Mouse (Mus musculus): Measurements from ENCODE around the gene Ctdsp2. TPM values are rescaled to one million over a fixed set of nuclear protein-coding genes. Genes with fewer than 3 reads are reported as not detected.

The Ctdsp2 gene
- polyA plus RNA-seq, 1 experiment from 2014 or later, result 109 TPM

DNA sequence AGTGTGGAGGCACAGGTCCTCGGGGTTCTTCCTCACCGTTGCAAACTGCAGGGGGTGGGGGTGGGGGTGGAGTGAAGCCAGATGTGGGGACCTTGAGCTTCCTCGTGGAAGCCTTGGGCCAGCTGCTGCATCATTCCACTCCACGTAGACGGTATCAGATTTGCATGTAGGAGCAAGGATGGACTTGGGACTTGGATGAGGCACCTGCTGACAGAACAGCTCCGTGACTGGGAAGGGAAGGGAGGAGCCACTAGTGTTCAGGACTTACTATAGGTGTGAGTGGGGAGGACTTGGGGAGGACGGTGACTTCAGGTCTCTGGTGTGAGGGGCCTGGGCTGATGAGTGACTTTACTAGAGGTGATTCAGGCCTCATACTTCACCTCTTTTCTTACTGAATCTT is 5.5 kb upstream of the Ctdsp2 start:
- Histone ChIP-seq H3K4me2 (ENCODE audit: low read depth, low read length) (no peak overlapping the region), H3K4me3 (ENCODE audit: low read depth, low read length) (no peak overlapping the region), H3K27ac (replicated peaks; ENCODE audit: low read depth, low read length) (peak overlapping the region; percentile 77; the same call in 1 of the 2 replicates), H3K9me3 (ENCODE audit: control insufficient read depth, low read length) (no peaks in the 10 kb centered on the region), H3K27me3 (replicated peaks; ENCODE audit: control insufficient read depth, insufficient read depth, low read length) (no peaks in the 10 kb centered on the region), H3K9ac (ENCODE audit: low read depth, low read length) (no peak overlapping the region), H3K4me1 (ENCODE audit: control insufficient read depth, insufficient read depth, low read length) (peaks cover 24% of the 10 kb centered on the region), H3K36me3 (ENCODE audit: control insufficient read depth, insufficient read depth, low read length) (no peaks in the 10 kb centered on the region)
- ATAC-seq (ENCODE audit: low read depth), result no peak
- no peak for DNase-seq (ENCODE audit: low spot score)
- 19% methylated on average over 7 of the region's 7 CpGs for WGBS

DNA sequence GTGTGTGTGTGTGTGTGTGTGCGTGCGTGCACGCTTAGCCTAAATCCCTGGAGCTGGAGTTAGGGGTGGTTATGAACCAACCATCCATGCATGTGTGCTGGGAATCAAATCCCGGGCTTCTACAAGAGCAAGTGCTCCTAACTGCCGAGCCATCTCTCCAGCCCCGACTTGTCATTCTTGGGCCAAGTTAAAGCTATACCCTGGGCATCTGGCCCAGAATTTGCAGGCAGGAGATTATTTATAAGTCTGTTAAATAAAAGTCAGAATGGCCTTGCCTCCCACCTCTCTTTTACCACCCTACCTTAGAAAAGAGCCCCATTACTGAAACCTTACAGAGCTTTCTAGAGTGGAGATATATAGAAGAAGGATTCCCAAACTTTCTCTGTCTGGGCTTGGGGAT is 2.8 kb upstream of the Ctdsp2 start:
- DNase-seq (ENCODE audit: low spot score), result no peak
- Histone ChIP-seq H3K36me3 (ENCODE audit: control insufficient read depth, insufficient read depth, low read length) (no peaks in the 10 kb centered on the region), H3K4me3 (ENCODE audit: low read depth, low read length) (no peak overlapping the region), H3K27ac (replicated peaks; ENCODE audit: low read depth, low read length) (no peak overlapping the region), H3K4me1 (ENCODE audit: control insufficient read depth, insufficient read depth, low read length) (peaks cover 26% of the 10 kb centered on the region), H3K9ac (ENCODE audit: low read depth, low read length) (no peak overlapping the region), H3K27me3 (replicated peaks; ENCODE audit: control insufficient read depth, insufficient read depth, low read length) (no peaks in the 10 kb centered on the region), H3K9me3 (ENCODE audit: control insufficient read depth, low read length) (no peaks in the 10 kb centered on the region), H3K4me2 (ENCODE audit: low read depth, low read length) (no peak overlapping the region)
- no peak for ATAC-seq (ENCODE audit: low read depth)
- 77% methylated on average over 6 of the region's 6 CpGs for WGBS

DNA sequence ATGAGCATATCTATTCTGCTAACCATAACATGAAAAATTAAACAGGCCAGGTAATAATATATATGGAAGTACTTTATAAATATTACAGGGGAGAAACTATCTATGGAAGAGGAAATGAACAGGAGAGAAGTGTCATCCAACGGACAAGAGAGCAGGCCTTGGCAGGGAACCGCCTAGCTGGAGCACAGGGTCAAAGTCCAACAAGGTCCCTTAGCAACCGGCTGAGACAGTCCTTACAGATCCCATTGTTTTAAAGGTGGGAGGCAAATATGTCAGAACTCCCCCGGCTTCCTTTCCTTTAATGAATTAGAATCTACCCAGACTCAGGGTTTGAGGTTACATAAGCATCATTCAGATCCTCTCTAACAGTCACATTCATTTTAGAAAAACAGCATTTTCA is 1.4 kb upstream of the Ctdsp2 start:
- Histone ChIP-seq H3K27ac (replicated peaks; ENCODE audit: low read depth, low read length) (no peak overlapping the region), H3K4me2 (ENCODE audit: low read depth, low read length) (no peak overlapping the region), H3K9me3 (ENCODE audit: control insufficient read depth, low read length) (no peaks in the 10 kb centered on the region), H3K9ac (ENCODE audit: low read depth, low read length) (no peak overlapping the region), H3K4me3 (ENCODE audit: low read depth, low read length) (no peak overlapping the region), H3K36me3 (ENCODE audit: control insufficient read depth, insufficient read depth, low read length) (no peaks in the 10 kb centered on the region), H3K27me3 (replicated peaks; ENCODE audit: control insufficient read depth, insufficient read depth, low read length) (no peaks in the 10 kb centered on the region), H3K4me1 (ENCODE audit: control insufficient read depth, insufficient read depth, low read length) (peaks cover 32% of the 10 kb centered on the region)
- ATAC-seq (ENCODE audit: low read depth), result no peak
- 53% methylated on average over 4 of the region's 4 CpGs for WGBS
- DNase-seq (ENCODE audit: low spot score), result no peak

DNA sequence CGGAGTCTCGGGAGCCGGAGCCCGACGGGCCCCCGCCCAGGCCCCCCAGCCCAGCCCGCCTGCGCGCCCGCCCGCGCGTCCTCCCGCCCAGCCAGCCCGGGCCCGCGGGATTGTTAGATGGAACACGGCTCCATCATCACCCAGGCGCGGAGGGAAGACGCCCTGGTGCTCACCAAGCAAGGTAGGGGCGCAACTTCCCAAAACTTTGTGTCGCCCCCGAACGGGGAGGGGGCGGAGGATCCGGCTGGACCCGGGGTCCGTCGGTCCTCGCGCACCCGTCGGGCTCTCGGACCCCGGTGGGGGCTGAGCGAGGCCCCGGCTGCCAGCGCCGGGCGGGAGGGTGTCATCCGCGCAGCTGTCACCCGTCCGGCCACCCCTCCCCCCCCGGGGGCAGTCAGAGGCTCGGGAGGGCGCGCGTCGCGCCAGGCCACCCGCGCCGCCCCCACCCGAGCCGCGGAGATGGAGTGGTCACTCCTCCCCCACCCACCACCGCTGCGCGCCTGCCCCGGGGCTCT is 661 bp downstream of the Ctdsp2 start:
- peaks cover 42% of the 10 kb centered on the region for H3K4me1 ChIP-seq (ENCODE audit: control insufficient read depth, insufficient read depth, low read length)
- no peaks in the 10 kb centered on the region for H3K9me3 ChIP-seq (ENCODE audit: control insufficient read depth, low read length)
- DNase-seq (ENCODE audit: low spot score) (no peak), ATAC-seq (ENCODE audit: low read depth) (no peak)
- peak overlapping the region; percentile 98 for H3K9ac ChIP-seq (ENCODE audit: low read depth, low read length)
- H3K27ac ChIP-seq (replicated peaks; ENCODE audit: low read depth, low read length), result peak overlapping the region; percentile 99
- H3K4me2 ChIP-seq (ENCODE audit: low read depth, low read length), result peak overlapping the region; percentile 91
- peak overlapping the region; percentile 98 for H3K4me3 ChIP-seq (ENCODE audit: low read depth, low read length)
- no peaks in the 10 kb centered on the region for H3K27me3 ChIP-seq (replicated peaks; ENCODE audit: control insufficient read depth, insufficient read depth, low read length)
- 0% methylated on average over 6 of the region's 62 CpGs for WGBS
- H3K36me3 ChIP-seq (ENCODE audit: control insufficient read depth, insufficient read depth, low read length), result peaks cover 7% of the 10 kb centered on the region; the same call in 1 of the 2 replicates

DNA sequence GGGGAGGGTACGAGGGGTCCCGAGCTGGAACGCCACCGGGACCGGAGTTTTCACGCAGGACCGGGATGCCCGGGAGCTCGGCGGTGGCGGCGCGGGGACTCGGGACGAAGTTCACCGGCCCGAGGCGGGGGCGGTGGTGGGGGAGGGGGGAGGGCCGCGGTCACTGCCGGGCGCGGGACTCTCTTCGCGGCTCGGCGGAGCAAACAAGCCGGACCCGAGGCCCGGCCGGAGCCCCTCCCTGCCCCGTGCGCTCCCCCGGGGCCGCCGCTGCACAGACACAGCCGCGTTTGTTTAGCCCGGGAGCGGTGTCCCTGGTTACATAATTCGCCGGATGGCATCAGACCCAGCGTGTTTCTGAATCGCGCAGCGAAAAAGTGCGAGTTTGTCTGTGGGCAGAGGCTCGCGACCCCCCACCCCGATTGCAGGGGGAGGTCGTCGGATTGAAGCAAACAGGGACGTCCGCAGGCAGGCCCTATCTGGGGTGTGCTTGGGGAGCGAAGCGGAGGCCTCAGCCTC is 1.2 kb downstream of the Ctdsp2 start:
- ATAC-seq (ENCODE audit: low read depth) (no peak), DNase-seq (ENCODE audit: low spot score) (peak; percentile 38)
- H3K9me3 ChIP-seq (ENCODE audit: control insufficient read depth, low read length), result no peaks in the 10 kb centered on the region
- H3K4me1 ChIP-seq (ENCODE audit: control insufficient read depth, insufficient read depth, low read length), result peaks cover 47% of the 10 kb centered on the region
- H3K27ac ChIP-seq (replicated peaks; ENCODE audit: low read depth, low read length), result peak overlapping the region; percentile 99
- WGBS, result under 1% methylated on average over 17 of the region's 57 CpGs
- peak overlapping the region; percentile 91 for H3K4me2 ChIP-seq (ENCODE audit: low read depth, low read length)
- H3K4me3 ChIP-seq (ENCODE audit: low read depth, low read length), result peak overlapping the region; percentile 98
- peaks cover 7% of the 10 kb centered on the region; the same call in 1 of the 2 replicates for H3K36me3 ChIP-seq (ENCODE audit: control insufficient read depth, insufficient read depth, low read length)
- H3K27me3 ChIP-seq (replicated peaks; ENCODE audit: control insufficient read depth, insufficient read depth, low read length), result no peaks in the 10 kb centered on the region
- peak overlapping the region; percentile 98 for H3K9ac ChIP-seq (ENCODE audit: low read depth, low read length)

DNA sequence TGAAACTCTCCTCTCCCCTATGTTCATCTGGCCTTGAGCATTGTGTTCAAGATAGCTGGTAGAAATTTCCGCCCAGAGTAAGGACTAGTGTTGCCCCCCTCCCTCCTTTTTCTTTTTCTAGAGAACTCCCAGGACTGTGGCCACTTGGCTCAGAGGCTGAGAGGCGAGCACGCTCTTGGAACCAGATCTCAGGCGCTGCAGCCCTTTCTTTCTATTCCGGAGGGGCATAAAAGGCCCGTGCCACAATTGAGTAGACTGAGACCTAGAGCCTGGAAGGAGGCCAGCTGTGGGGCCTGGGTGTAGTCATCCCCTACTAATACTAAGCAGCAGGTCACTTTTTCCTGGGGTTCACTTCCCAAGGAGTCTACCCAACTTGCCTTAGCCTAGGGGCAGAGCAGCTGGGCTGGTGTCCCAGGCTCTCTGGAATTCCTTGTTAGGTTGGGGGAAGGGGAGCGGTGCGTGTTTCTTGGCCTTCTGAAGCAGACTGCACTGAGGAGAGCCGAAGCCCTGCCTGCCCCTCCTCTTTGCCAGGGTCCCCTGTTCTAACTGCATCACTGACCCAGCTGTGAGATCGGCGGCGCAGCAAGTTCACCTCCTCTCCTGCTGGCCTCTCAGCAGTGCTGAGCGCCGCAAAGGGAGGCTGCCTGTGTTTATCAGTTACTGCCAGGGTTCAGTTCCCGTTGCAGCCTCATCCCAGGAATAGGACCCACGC is 1.9 kb downstream of the Ctdsp2 start:
- ATAC-seq (ENCODE audit: low read depth) (no peak; the same call in 1 of the 2 replicates), DNase-seq (ENCODE audit: low spot score) (peak; percentile 80)
- WGBS, result 1% methylated on average over 16 of the region's 16 CpGs

DNA sequence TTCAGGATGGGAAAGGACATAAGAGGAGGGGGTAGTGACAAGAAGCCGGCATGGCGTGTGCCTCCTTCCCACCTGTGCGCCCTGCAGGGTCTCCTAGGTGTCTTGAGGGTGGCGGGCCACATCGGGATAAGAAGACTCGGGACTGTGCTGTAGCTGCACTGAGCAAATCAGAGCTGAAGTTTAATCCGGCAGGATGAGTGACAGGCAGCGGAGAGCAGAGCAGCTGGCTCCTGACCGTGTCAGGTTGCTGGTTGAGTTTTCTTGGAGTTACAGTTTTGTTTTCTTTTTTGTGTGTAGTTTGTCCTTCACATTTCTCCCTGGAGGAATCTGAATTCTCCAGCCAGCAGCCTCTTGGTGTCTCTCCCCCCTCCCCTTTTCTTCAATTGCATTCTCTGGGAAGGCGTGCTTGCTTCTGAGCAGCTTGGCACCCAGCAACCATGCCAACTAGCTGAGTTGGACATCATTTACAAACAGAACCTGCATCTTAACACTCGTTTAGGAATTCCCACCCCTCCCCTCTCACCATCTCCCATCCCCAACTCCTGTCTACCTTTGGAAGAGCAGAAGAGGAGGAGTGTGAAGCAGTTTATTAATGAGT is 2.5 kb downstream of the Ctdsp2 start:
- DNase-seq (ENCODE audit: low spot score), result peak; percentile 63
- 6% methylated on average over 11 of the region's 11 CpGs for WGBS
- peaks cover 7% of the 10 kb centered on the region; the same call in 1 of the 2 replicates for H3K36me3 ChIP-seq (ENCODE audit: control insufficient read depth, insufficient read depth, low read length)
- H3K4me3 ChIP-seq (ENCODE audit: low read depth, low read length), result peak overlapping the region; percentile 98
- H3K27me3 ChIP-seq (replicated peaks; ENCODE audit: control insufficient read depth, insufficient read depth, low read length), result no peaks in the 10 kb centered on the region
- peaks cover 60% of the 10 kb centered on the region for H3K4me1 ChIP-seq (ENCODE audit: control insufficient read depth, insufficient read depth, low read length)
- peak overlapping the region; percentile 98 for H3K9ac ChIP-seq (ENCODE audit: low read depth, low read length)
- H3K4me2 ChIP-seq (ENCODE audit: low read depth, low read length), result peak overlapping the region; percentile 91
- ATAC-seq (ENCODE audit: low read depth), result no peak
- no peaks in the 10 kb centered on the region for H3K9me3 ChIP-seq (ENCODE audit: control insufficient read depth, low read length)
- H3K27ac ChIP-seq (replicated peaks; ENCODE audit: low read depth, low read length), result peak overlapping the region; percentile 99

More for the DNA sequence above, 1.9 kb downstream of the Ctdsp2 start:
- Histone ChIP-seq H3K9me3 (ENCODE audit: control insufficient read depth, low read length) (no peaks in the 10 kb centered on the region), H3K9ac (ENCODE audit: low read depth, low read length) (peak overlapping the region; percentile 98), H3K36me3 (ENCODE audit: control insufficient read depth, insufficient read depth, low read length) (peaks cover 7% of the 10 kb centered on the region; the same call in 1 of the 2 replicates), H3K4me3 (ENCODE audit: low read depth, low read length) (peak overlapping the region; percentile 98), H3K4me1 (ENCODE audit: control insufficient read depth, insufficient read depth, low read length) (peaks cover 54% of the 10 kb centered on the region), H3K27ac (replicated peaks; ENCODE audit: low read depth, low read length) (peak overlapping the region; percentile 99), H3K4me2 (ENCODE audit: low read depth, low read length) (peak overlapping the region; percentile 91), H3K27me3 (replicated peaks; ENCODE audit: control insufficient read depth, insufficient read depth, low read length) (no peaks in the 10 kb centered on the region)

DNA sequence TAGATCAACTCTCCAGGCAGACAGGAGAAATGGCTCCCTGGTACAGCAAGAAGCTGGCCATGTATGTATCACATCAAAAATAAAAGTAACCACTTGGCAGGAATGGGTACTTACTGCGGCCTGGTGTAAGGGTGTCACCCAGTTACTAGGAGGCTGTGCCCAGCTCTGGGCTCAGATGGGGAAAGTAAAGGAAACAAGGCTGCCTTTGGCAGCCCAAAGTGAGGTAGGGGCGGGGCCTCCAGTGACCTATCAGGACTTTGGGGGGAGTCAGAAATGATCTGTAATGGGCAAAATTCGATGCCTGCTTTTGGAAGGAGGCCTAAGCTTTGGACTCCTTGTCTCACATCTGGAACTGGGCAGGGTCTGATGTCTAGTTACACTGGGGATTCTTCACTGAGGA is 3.2 kb downstream of the Ctdsp2 start:
- no peaks in the 10 kb centered on the region for H3K27me3 ChIP-seq (replicated peaks; ENCODE audit: control insufficient read depth, insufficient read depth, low read length)
- WGBS, result 49% methylated on average over 3 of the region's 3 CpGs
- H3K4me3 ChIP-seq (ENCODE audit: low read depth, low read length), result peak overlapping the region; percentile 98
- H3K36me3 ChIP-seq (ENCODE audit: control insufficient read depth, insufficient read depth, low read length), result peaks cover 7% of the 10 kb centered on the region; the same call in 1 of the 2 replicates
- DNase-seq (ENCODE audit: low spot score), result peak; percentile 71
- H3K27ac ChIP-seq (replicated peaks; ENCODE audit: low read depth, low read length), result peak overlapping the region; percentile 53; the same call in 1 of the 2 replicates
- no peak for ATAC-seq (ENCODE audit: low read depth)
- peak overlapping the region; percentile 91 for H3K4me2 ChIP-seq (ENCODE audit: low read depth, low read length)
- no peaks in the 10 kb centered on the region for H3K9me3 ChIP-seq (ENCODE audit: control insufficient read depth, low read length)
- H3K9ac ChIP-seq (ENCODE audit: low read depth, low read length), result peak overlapping the region; percentile 98
- H3K4me1 ChIP-seq (ENCODE audit: control insufficient read depth, insufficient read depth, low read length), result peaks cover 68% of the 10 kb centered on the region
